Mouse (Mus musculus) hindbrain, embryonic 15.5 days (tissue): ENCODE measurements at regions not wholly inside any gene's neighbourhood (a gene's known extent, or its start where the extent isn't known, plus 50 kb on each side); places are given as distances from the start of the nearest gene placed in this dataset.

Experiments
- ATAC-seq: fragments of 200-750 bp; cut with Nextera tagmentation; 2 replicates; pipeline ENCODE4 v1.8.0; 2017; ENCODE audit warnings: low read depth, moderate number of reproducible peaks, moderate TSS enrichment; ENCODE audit not compliant: low FRiP score
- H3K27ac ChIP-seq: fragments of 300-500 bp; sonication (generic); replicated peaks from 2 replicates; pipeline ENCODE4 v1.5.1; 2015; ENCODE audit warnings: mild to moderate bottlenecking, inconsistent platforms
- H3K27me3 ChIP-seq: fragments of 300-500 bp; sonication (generic); 2 replicates; pipeline ENCODE4 v1.6.1; 2015; ENCODE audit warnings: control low read depth, inconsistent platforms
- H3K36me3 ChIP-seq: fragments of 300-500 bp; sonication (generic); 2 replicates; pipeline ENCODE4 v1.6.1; 2015; ENCODE audit warnings: control low read depth, inconsistent platforms
- H3K4me1 ChIP-seq: fragments of 300-500 bp; sonication (generic); replicated peaks from 2 replicates; pipeline ENCODE4 v1.6.1; 2015; ENCODE audit warnings: control low read depth, inconsistent platforms
- H3K4me2 ChIP-seq: fragments of 300-500 bp; sonication (generic); 2 replicates; pipeline ENCODE4 v1.6.1; 2015; ENCODE audit warnings: moderate library complexity, mild to moderate bottlenecking, inconsistent platforms
- H3K4me3 ChIP-seq: fragments of 300-500 bp; sonication (generic); 2 replicates; pipeline ENCODE4 v1.5.1; 2015; ENCODE audit warnings: mild to moderate bottlenecking, inconsistent platforms
- H3K9ac ChIP-seq: fragments of 300-500 bp; sonication (generic); 2 replicates; pipeline ENCODE4 v1.6.1; 2015; ENCODE audit warnings: inconsistent platforms
- H3K9me3 ChIP-seq: fragments of 300-500 bp; sonication (generic); 2 replicates; pipeline ENCODE4 v1.6.1; 2016; ENCODE audit warnings: control low read depth, inconsistent platforms
- WGBS: fragments of 180-500 bp; shearing (Covaris S2); methylation state at CpG from one replicate; pipeline ENCODE4 v1.1.7; 2015; 5-methylcytosine and 5-hydroxymethylcytosine counted together

- no peak overlapping the region for H3K9ac ChIP-seq
- no peak overlapping the region for H3K4me3 ChIP-seq
- H3K4me2 ChIP-seq: no peak overlapping the region
- no peak overlapping the region for H3K27ac ChIP-seq
- no peaks in the 10 kb centered on the region for H3K36me3 ChIP-seq
- no peaks in the 10 kb centered on the region for H3K27me3 ChIP-seq
- 65% methylated on average over 2 of the region's 2 CpGs for WGBS
- H3K4me1 ChIP-seq: no peaks in the 10 kb centered on the region
- no peak for ATAC-seq
- H3K9me3 ChIP-seq: no peaks in the 10 kb centered on the region
Measured at GRCm38 (mm10) chr4:98282275-98282674, 100.8 kb downstream of the Tm2d1 start.

- Histone ChIP-seq H3K9ac (no peak overlapping the region), H3K4me1 (no peaks in the 10 kb centered on the region), H3K9me3 (no peaks in the 10 kb centered on the region), H3K36me3 (no peaks in the 10 kb centered on the region), H3K4me3 (no peak overlapping the region), H3K27ac (no peak overlapping the region), H3K4me2 (no peak overlapping the region), H3K27me3 (no peaks in the 10 kb centered on the region)
- WGBS: 84% methylated on average over 7 of the region's 7 CpGs
- no peak for ATAC-seq
Measured at GRCm38 (mm10) chr4:98258336-98258735, 124.8 kb downstream of the Tm2d1 start.

DNA sequence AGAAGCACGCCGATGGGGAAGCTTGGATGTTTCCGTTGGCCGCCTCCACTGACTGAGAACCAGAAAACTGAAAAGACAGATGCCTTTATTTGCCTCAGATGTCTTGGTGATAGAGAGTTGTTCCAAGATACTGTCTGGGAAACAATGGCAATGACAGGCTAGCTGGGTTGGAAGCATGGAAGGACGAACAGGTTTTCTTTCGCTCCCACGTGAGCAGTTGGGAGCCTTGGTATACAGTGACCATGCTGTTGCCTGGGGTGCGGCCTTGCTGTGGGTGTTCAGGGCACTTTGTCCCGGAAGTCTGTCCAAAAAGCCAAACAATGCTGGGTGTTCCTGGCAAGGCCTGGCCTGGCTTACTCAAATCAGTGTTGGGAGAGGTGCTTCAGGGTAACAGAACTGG, 125.4 kb downstream of the Tm2d1 start:
- no peaks in the 10 kb centered on the region for H3K4me1 ChIP-seq
- ATAC-seq: no peak
- H3K9ac ChIP-seq: no peak overlapping the region
- H3K4me3 ChIP-seq: no peak overlapping the region
- no peak overlapping the region for H3K27ac ChIP-seq
- WGBS: 75% methylated on average over 9 of the region's 9 CpGs
- no peak overlapping the region for H3K4me2 ChIP-seq
- H3K27me3 ChIP-seq: no peaks in the 10 kb centered on the region
- H3K36me3 ChIP-seq: no peaks in the 10 kb centered on the region
- no peaks in the 10 kb centered on the region for H3K9me3 ChIP-seq

DNA sequence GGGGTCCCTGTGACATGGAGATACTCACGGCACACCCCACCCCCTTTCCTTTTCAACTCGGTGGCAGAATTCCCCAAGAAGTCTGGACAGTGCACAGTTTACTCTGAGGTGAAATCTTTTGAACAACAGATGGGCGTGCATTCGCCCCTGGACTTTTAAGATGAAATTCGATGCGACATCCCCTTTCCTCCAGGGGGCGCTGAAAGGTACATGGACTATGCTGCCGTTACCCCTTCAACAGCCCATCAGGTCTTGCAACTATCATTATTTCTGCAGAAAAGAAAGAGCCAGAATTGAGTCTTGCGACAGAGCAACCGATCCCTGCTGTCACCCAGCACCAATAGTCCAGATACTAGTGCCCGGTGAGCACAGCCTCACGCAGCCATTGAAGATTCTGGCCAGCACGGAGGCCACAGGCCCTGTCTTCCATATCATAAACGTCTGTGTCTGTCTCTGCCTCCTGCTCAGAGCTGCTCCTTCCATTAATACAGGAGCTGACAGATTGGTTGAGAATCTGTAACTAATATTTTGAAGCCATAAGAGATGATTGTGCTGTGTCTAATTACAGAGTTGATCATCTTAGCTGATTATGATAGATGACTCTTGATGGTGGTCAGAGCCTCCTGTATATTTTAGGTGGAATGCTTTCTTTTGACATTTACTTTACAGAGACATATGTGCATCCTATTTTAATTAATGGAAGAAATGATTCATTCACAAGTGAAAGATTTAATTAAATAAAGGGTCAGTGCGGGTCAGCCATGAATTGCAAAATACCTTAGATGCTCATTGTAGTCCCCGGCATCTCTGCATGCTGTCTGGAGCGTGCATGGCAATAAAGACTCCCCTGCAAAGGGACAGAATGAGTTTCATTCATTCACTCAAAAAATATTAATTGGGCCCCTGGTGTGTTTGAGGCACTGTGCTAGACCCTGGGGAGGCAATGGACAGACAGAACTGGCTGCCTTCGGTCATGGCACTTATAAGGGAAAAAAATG, 128.0 kb downstream of the Tm2d1 start:
- 33% methylated on average over 18 of the region's 18 CpGs for WGBS
- ATAC-seq: no peak
- no peaks in the 10 kb centered on the region for H3K27me3 ChIP-seq
- H3K27ac ChIP-seq: no peak overlapping the region
- H3K4me1 ChIP-seq: no peaks in the 10 kb centered on the region
- H3K36me3 ChIP-seq: no peaks in the 10 kb centered on the region
- no peak overlapping the region for H3K4me3 ChIP-seq
- H3K9ac ChIP-seq: no peak overlapping the region
- no peaks in the 10 kb centered on the region for H3K9me3 ChIP-seq
- no peak overlapping the region for H3K4me2 ChIP-seq

DNA sequence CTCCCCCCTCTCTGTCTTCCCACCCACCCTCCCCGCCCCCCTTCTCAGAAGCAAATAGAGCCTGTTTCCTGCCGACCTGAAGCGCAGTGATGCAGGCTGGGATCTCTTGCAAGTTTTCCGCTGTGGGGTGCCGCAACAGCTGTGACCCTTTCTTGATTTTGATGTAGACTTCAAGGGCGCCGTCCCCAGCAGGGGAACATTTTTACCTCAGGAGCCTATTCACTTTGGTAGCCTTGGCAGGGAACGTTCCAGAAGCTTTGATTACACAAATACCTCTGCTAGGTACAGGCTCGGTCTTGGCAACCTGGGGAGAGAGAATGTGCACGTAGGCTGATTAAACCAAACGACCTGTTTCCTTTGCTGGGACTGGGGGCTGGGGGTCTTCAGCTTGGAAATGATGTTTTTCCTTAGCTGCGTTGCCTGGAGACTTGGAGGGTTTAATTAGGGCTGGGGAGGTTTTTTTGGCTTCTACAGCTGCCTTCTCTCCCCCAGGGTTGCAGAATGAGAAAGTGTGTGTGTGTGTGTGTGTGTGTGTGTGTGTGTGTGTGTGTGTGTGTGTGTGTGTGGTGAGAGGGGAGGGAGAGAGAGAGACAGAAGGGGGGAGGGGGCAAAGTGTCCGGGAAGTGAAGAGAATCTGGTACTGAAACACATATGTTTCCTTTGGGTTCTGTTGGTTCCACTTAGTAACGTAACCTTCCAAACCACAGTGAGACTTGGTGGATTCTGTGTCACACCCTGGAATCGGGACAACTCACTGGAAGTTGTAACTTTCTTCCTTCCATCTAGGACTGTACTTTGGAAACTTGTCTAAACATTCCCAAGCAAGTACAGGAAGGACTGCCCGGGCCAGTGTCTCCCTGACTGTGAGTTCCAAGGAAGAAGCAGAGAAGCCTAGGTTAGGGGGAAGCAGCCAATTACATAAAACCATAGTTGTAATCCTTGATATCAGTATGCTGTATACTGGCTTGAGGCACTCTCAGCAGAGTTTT, 138.9 kb downstream of the Tm2d1 start:
- peak overlapping the region; percentile 47 for H3K9ac ChIP-seq
- H3K4me3 ChIP-seq: peak overlapping the region; percentile 33
- peak overlapping the region; percentile 64 for H3K4me2 ChIP-seq
- no peaks in the 10 kb centered on the region for H3K27me3 ChIP-seq
- no peaks in the 10 kb centered on the region for H3K9me3 ChIP-seq
- WGBS: 9% methylated on average over 15 of the region's 16 CpGs
- peaks cover 12% of the 10 kb centered on the region for H3K4me1 ChIP-seq
- H3K27ac ChIP-seq: peak overlapping the region; percentile 75
- H3K36me3 ChIP-seq: no peaks in the 10 kb centered on the region
- ATAC-seq: peak; percentile 82

- Histone ChIP-seq H3K27me3 (no peaks in the 10 kb centered on the region), H3K36me3 (no peaks in the 10 kb centered on the region), H3K9me3 (no peaks in the 10 kb centered on the region), H3K4me3 (peak overlapping the region; percentile 33; the same call in 1 of the 2 replicates), H3K4me2 (peak overlapping the region; percentile 64), H3K4me1 (peaks cover 12% of the 10 kb centered on the region), H3K9ac (no peak overlapping the region), H3K27ac (no peak overlapping the region)
- peak; percentile 92 for ATAC-seq
- WGBS: 4% methylated on average over 6 of the region's 6 CpGs
Measured at GRCm38 (mm10) chr4:98243502-98243901, 139.6 kb downstream of the Tm2d1 start.

DNA sequence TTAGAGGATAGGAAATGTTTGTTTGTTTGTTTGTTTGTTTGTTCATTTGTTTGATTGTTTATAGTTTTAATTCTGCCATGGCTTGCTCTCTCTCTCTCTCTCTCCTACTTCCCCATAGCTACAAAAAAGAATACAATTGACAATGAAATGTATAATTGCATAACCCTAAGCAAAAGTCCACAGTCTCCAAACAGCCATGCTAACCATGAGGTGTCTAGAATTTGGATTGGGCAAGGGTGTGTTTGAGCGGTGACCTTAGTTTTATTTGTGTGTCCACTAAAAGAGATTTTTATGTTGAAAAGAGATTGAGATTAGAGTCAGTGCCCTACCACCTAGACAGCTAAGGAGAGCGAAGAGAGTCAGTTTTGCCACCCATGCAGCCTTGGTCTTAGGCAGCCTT, 141.2 kb downstream of the Tm2d1 start:
- Histone ChIP-seq H3K27me3 (no peaks in the 10 kb centered on the region), H3K4me3 (no peak overlapping the region), H3K9me3 (no peaks in the 10 kb centered on the region), H3K36me3 (no peaks in the 10 kb centered on the region), H3K4me1 (peaks cover 12% of the 10 kb centered on the region), H3K27ac (no peak overlapping the region), H3K4me2 (no peak overlapping the region), H3K9ac (no peak overlapping the region)
- WGBS: 96% methylated on average over 2 of the region's 2 CpGs
- no peak for ATAC-seq

GRCm38 (mm10) chr4:98240289-98240688, 142.8 kb downstream of the Tm2d1 start:
- no peak for ATAC-seq
- no peak overlapping the region for H3K27ac ChIP-seq
- no peaks in the 10 kb centered on the region for H3K36me3 ChIP-seq
- peaks cover 12% of the 10 kb centered on the region for H3K4me1 ChIP-seq
- no peaks in the 10 kb centered on the region for H3K9me3 ChIP-seq
- H3K27me3 ChIP-seq: no peaks in the 10 kb centered on the region
- H3K4me3 ChIP-seq: no peak overlapping the region
- H3K9ac ChIP-seq: no peak overlapping the region
- no peak overlapping the region for H3K4me2 ChIP-seq

DNA sequence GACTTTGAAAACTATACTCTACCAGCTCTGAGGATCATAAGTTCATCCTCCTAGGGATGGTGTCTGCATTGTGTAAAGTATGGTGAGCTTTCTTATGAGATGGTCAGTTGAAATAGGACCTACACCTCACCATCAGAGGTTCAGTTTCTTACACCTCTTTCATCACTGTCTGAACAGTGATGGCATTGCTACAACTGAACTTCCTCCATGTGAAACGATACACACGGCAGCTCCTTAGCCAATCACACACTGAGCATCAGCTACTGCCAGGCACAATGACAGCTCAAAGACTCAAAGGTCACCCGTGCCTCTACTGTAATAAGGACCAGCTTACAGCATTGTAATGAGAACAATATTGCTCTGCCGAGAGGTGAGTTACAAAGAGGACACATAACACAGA, 145.0 kb downstream of the Tm2d1 start:
- ATAC-seq: no peak
- Histone ChIP-seq H3K27ac (no peak overlapping the region), H3K27me3 (no peaks in the 10 kb centered on the region), H3K4me1 (peaks cover 3% of the 10 kb centered on the region), H3K36me3 (no peaks in the 10 kb centered on the region), H3K4me3 (no peak overlapping the region), H3K4me2 (no peak overlapping the region), H3K9me3 (no peaks in the 10 kb centered on the region), H3K9ac (no peak overlapping the region)
- 64% methylated on average over 4 of the region's 4 CpGs for WGBS

GRCm38 (mm10) chr4:98237475-98237874, 145.6 kb downstream of the Tm2d1 start:
- 92% methylated on average over 9 of the region's 9 CpGs for WGBS
- H3K4me3 ChIP-seq: no peak overlapping the region
- no peaks in the 10 kb centered on the region for H3K4me1 ChIP-seq
- no peaks in the 10 kb centered on the region for H3K36me3 ChIP-seq
- no peak overlapping the region for H3K4me2 ChIP-seq
- no peak overlapping the region for H3K9ac ChIP-seq
- no peaks in the 10 kb centered on the region for H3K9me3 ChIP-seq
- no peak for ATAC-seq
- H3K27me3 ChIP-seq: no peaks in the 10 kb centered on the region
- no peak overlapping the region for H3K27ac ChIP-seq

- H3K27me3 ChIP-seq: no peaks in the 10 kb centered on the region
- H3K36me3 ChIP-seq: no peaks in the 10 kb centered on the region
- 50% methylated on average over 12 of the region's 12 CpGs for WGBS
- no peak overlapping the region for H3K9ac ChIP-seq
- no peaks in the 10 kb centered on the region for H3K4me1 ChIP-seq
- no peak overlapping the region for H3K4me2 ChIP-seq
- H3K9me3 ChIP-seq: no peaks in the 10 kb centered on the region
- no peak overlapping the region for H3K4me3 ChIP-seq
- ATAC-seq: no peak
- no peak overlapping the region for H3K27ac ChIP-seq
Measured at GRCm38 (mm10) chr4:98236006-98236783, 146.9 kb downstream of the Tm2d1 start.
